Mouse (Mus musculus): Measurements from ENCODE around the gene Pknox1.

- TF ChIP-seq CTCF (IDR thresholded peaks at IDR 0.05; ENCODE audit: control insufficient read depth, insufficient read depth, low read length) = no peak
- no peak for TF ChIP-seq POLR2A (IDR thresholded peaks at IDR 0.05; ENCODE audit: borderline replicate concordance, control insufficient read depth, low read depth, low read length)
These were observed 32.9 kb upstream of the Pknox1 start for GRCm38 (mm10) chr17:31531441-31532158.

All from bone marrow, adult 2 months (tissue).